Mouse (Mus musculus) liver, embryonic 14.5 days (tissue): ENCODE results near the gene Ctdnep1.

ENCODE experiments used
- CTCF ChIP-seq: IDR thresholded peaks from 2 replicates; pipeline ENCODE4 v1.5.1; 2016; ENCODE audit warnings: antibody characterized with exemption, low read depth, control low read depth
- EP300 ChIP-seq: IDR thresholded peaks from 2 replicates; pipeline ENCODE4 v1.6.1; 2016; ENCODE audit warnings: antibody characterized with exemption, low read depth

- no peak for TF ChIP-seq CTCF
- no peak for TF ChIP-seq EP300
Observed at GRCm38 (mm10) chr11:69938401-69938979, 42.5 kb upstream of the Ctdnep1 start.
